Mouse (Mus musculus) testis, adult 2 months (tissue): Measurements from ENCODE around the gene Itgb1.

Experiments used
- CTCF ChIP-seq: fragments of 200-500 bp; IDR thresholded peaks from 2 replicates; pipeline ENCODE4 v1.5.1; 2012; ENCODE audit warnings: low read depth, mild to moderate bottlenecking, inconsistent platforms, low read length, moderate library complexity; ENCODE audit not compliant: control insufficient read depth, insufficient read depth, insufficient replicate concordance
- POLR2A ChIP-seq: fragments of 200-500 bp; IDR thresholded peaks from 2 replicates; pipeline ENCODE4 v1.6.1; 2012; ENCODE audit warnings: low read depth, mild to moderate bottlenecking, inconsistent platforms, low read length, moderate library complexity; ENCODE audit not compliant: control insufficient read depth

DNA sequence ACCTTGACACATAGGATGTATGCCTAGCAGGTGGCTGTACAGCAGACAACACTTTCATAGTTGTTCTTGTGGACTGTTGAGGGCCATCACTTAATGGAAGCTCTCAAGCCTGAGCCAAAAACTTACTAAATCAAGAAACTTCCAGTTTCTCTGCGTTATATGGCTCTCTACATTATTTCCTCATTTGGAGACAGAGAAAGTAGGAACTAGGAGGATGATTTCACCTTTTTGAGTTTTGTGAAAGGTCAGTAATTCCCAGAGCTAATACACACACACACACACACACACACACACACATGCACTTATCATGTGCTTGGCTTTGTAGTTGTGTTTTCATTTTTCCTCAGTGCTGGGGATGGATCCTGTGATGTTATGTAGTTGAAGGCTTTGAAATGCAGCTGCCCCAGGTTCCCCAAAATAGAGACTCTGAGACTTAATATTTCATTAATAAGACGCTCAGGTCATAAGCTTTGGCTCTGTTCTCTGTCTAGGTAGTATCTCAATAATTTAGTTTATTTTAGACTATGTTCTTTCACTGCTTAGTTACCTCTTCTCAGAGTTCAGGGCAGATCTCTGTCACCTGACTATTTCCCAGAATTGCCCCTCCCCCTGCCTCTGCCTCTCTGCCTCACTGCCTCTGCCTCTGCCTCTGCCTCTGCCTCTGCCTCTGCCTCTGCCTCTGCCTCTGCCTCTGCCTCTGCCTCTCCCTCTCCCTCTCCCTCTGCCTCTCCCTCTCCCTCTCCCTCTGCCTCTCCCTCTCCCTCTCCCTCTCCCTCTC, 4.7 kb upstream of the Itgb1 start:
- TF ChIP-seq CTCF (no peak), POLR2A (no peak)
